Mouse (Mus musculus): Measurements from ENCODE around the gene Tln2. TPM values are rescaled to one million over a fixed set of nuclear protein-coding genes. Genes with fewer than 3 reads are reported as not detected.

Tln2 gene
- polyA plus RNA-seq, 1 experiment: 0.01 TPM

DNA sequence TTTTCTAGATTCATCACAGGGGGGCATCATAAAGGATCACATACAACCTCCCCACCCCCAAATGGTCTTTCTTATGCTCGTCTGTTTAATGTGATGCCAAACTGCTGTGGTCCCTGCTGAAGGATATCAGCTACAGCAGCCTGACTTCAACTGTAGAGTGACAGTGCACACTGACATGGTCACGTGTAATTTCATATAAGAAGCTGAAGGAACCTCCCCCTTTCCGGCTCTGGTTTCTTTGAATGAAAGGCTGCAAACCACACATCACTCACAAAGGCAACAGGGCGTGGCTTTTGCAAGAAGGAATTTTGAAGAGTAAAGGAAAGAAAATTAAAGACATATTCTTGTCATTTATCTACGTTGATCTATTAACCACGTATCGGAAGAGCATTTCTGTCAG, 154.8 kb downstream of the Tln2 start:
- H3K9me3 ChIP-seq (ENCODE audit: control insufficient read depth, low read length): no peaks in the 10 kb centered on the region
- no peaks in the 10 kb centered on the region for H3K36me3 ChIP-seq (ENCODE audit: control insufficient read depth)
- H3K27me3 ChIP-seq (ENCODE audit: control insufficient read depth): no peaks in the 10 kb centered on the region
- no peak overlapping the region for H3K4me3 ChIP-seq (replicated peaks)
- TF ChIP-seq GATA1 (IDR thresholded peaks at IDR 0.05; ENCODE audit: low read length): no peak
- no peak for TF ChIP-seq TAL1 (IDR thresholded peaks at IDR 0.05; ENCODE audit: low read length)
- no peaks in the 10 kb centered on the region for H3K4me1 ChIP-seq (ENCODE audit: control insufficient read depth)

DNA sequence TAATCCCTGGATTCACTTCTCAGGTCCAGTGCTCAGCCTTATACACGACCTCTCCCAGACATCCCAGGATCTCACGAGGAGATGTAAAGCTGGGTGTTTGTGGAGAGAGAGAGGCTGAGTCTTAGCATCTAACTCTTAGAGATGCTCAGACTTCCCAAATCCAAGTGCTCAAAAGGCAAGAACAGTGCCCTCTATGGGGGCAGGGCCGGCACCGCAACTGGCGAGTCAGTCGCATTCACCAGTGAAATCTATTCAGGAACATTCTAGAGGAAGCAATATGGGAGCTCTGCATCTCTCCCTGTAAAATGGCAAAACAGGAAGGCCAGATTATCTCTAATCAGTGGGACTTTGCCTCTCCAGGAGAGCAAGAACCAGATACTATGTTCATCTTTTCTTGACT, 159.9 kb downstream of the Tln2 start:
- no peaks in the 10 kb centered on the region for H3K4me1 ChIP-seq (ENCODE audit: control insufficient read depth)
- no peaks in the 10 kb centered on the region for H3K9me3 ChIP-seq (ENCODE audit: control insufficient read depth, low read length)
- no peaks in the 10 kb centered on the region for H3K27me3 ChIP-seq (ENCODE audit: control insufficient read depth)
- H3K4me3 ChIP-seq (replicated peaks): no peak overlapping the region
- no peaks in the 10 kb centered on the region for H3K36me3 ChIP-seq (ENCODE audit: control insufficient read depth)
- TF ChIP-seq TAL1 (IDR thresholded peaks at IDR 0.05; ENCODE audit: low read length) (no peak), GATA1 (IDR thresholded peaks at IDR 0.05; ENCODE audit: low read length) (no peak)

GRCm38 (mm10) chr9:67397756-67398155, 161.7 kb downstream of the Tln2 start:
- Histone ChIP-seq H3K9me3 (ENCODE audit: control insufficient read depth, low read length) (no peaks in the 10 kb centered on the region), H3K4me3 (replicated peaks) (no peak overlapping the region), H3K4me1 (ENCODE audit: control insufficient read depth) (no peaks in the 10 kb centered on the region), H3K27me3 (ENCODE audit: control insufficient read depth) (no peaks in the 10 kb centered on the region), H3K36me3 (ENCODE audit: control insufficient read depth) (no peaks in the 10 kb centered on the region)
- TF ChIP-seq TAL1 (IDR thresholded peaks at IDR 0.05; ENCODE audit: low read length): no peak
- no peak for TF ChIP-seq GATA1 (IDR thresholded peaks at IDR 0.05; ENCODE audit: low read length)

- Histone ChIP-seq H3K9me3 (ENCODE audit: control insufficient read depth, low read length) (no peaks in the 10 kb centered on the region), H3K4me1 (ENCODE audit: control insufficient read depth) (no peaks in the 10 kb centered on the region), H3K4me3 (replicated peaks) (no peak overlapping the region), H3K36me3 (ENCODE audit: control insufficient read depth) (no peaks in the 10 kb centered on the region), H3K27me3 (ENCODE audit: control insufficient read depth) (no peaks in the 10 kb centered on the region)
- TF ChIP-seq GATA1 (IDR thresholded peaks at IDR 0.05; ENCODE audit: low read length) (no peak), TAL1 (IDR thresholded peaks at IDR 0.05; ENCODE audit: low read length) (no peak)
Observed at GRCm38 (mm10) chr9:67396446-67396845, 163.1 kb downstream of the Tln2 start.

DNA sequence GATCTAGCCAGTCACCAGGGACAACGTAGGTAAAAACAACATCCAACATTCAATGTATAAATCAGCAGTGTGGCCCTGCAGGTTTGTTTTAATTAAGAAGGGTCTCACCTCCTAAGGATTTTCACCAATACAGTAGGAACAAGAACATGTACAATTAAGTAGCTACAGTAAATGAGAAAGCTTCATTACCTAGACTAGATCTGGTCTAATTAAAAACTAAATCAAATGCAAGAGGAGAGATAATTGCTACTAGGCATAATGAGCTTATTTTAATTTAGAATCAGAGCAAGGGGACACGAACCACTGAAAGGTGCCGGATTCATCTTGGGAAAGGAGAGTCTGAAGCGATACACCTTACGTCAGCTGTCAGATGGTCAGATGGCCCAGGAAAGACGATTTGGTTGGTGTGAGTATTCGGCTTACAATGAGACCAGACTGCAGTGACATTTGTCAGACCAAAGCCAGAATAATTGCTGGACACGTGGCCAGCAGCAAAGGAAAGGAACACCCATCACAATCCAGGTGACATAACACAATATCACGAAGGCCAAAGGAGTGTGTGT, 175.4 kb downstream of the Tln2 start:
- Histone ChIP-seq H3K4me1 (ENCODE audit: control insufficient read depth) (no peaks in the 10 kb centered on the region), H3K36me3 (ENCODE audit: control insufficient read depth) (no peaks in the 10 kb centered on the region), H3K4me3 (replicated peaks) (no peak overlapping the region), H3K27me3 (ENCODE audit: control insufficient read depth) (no peaks in the 10 kb centered on the region), H3K9me3 (ENCODE audit: control insufficient read depth, low read length) (no peaks in the 10 kb centered on the region)
- TF ChIP-seq TAL1 (IDR thresholded peaks at IDR 0.05; ENCODE audit: low read length): no peak
- TF ChIP-seq GATA1 (IDR thresholded peaks at IDR 0.05; ENCODE audit: low read length): no peak

DNA sequence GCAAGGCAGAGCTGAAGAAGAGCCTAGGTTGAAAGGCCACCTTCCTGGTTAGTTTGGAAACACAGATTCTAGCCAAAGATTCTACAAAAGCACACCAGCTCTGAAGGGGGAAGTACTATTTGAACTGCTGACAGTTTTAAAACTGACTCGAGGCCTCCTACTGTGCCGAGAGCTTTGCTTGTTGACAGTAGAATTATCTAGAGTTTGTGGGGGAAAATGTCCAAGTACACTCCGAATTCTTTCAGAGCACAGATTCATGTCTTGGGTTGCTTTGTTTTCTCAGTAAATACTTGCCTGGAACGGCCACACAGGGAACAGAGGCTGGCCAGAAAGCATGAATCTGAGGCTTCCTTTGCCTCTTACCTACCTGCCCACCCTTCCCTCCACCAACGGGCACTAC, 179.4 kb downstream of the Tln2 start:
- no peaks in the 10 kb centered on the region for H3K9me3 ChIP-seq (ENCODE audit: control insufficient read depth, low read length)
- H3K36me3 ChIP-seq (ENCODE audit: control insufficient read depth): no peaks in the 10 kb centered on the region
- no peaks in the 10 kb centered on the region for H3K27me3 ChIP-seq (ENCODE audit: control insufficient read depth)
- TF ChIP-seq TAL1 (IDR thresholded peaks at IDR 0.05; ENCODE audit: low read length): no peak
- TF ChIP-seq GATA1 (IDR thresholded peaks at IDR 0.05; ENCODE audit: low read length): no peak
- no peaks in the 10 kb centered on the region for H3K4me1 ChIP-seq (ENCODE audit: control insufficient read depth)
- H3K4me3 ChIP-seq (replicated peaks): no peak overlapping the region

- TF ChIP-seq TAL1 (IDR thresholded peaks at IDR 0.05; ENCODE audit: low read length): no peak
- TF ChIP-seq GATA1 (IDR thresholded peaks at IDR 0.05; ENCODE audit: low read length): no peak
- Histone ChIP-seq H3K36me3 (ENCODE audit: control insufficient read depth) (no peaks in the 10 kb centered on the region), H3K27me3 (ENCODE audit: control insufficient read depth) (no peaks in the 10 kb centered on the region), H3K9me3 (ENCODE audit: control insufficient read depth, low read length) (no peaks in the 10 kb centered on the region), H3K4me1 (ENCODE audit: control insufficient read depth) (no peaks in the 10 kb centered on the region), H3K4me3 (replicated peaks) (no peak overlapping the region)
Observed at GRCm38 (mm10) chr9:67378772-67379171, 180.7 kb downstream of the Tln2 start.

- no peaks in the 10 kb centered on the region; the same call in 1 of the 2 replicates for H3K36me3 ChIP-seq (ENCODE audit: control insufficient read depth)
- H3K4me1 ChIP-seq (ENCODE audit: control insufficient read depth): no peaks in the 10 kb centered on the region
- peaks cover 4% of the 10 kb centered on the region; the same call in 1 of the 2 replicates for H3K9me3 ChIP-seq (ENCODE audit: control insufficient read depth, low read length)
- no peaks in the 10 kb centered on the region for H3K27me3 ChIP-seq (ENCODE audit: control insufficient read depth)
- H3K4me3 ChIP-seq (replicated peaks): no peak overlapping the region
- TF ChIP-seq GATA1 (IDR thresholded peaks at IDR 0.05; ENCODE audit: low read length) (no peak), TAL1 (IDR thresholded peaks at IDR 0.05; ENCODE audit: low read length) (no peak)
Observed at GRCm38 (mm10) chr9:67368078-67368477, 191.4 kb downstream of the Tln2 start.

- no peaks in the 10 kb centered on the region; the same call in 1 of the 2 replicates for H3K36me3 ChIP-seq (ENCODE audit: control insufficient read depth)
- no peaks in the 10 kb centered on the region for H3K4me1 ChIP-seq (ENCODE audit: control insufficient read depth)
- no peak overlapping the region for H3K4me3 ChIP-seq (replicated peaks)
- TF ChIP-seq GATA1 (IDR thresholded peaks at IDR 0.05; ENCODE audit: low read length) (no peak), TAL1 (IDR thresholded peaks at IDR 0.05; ENCODE audit: low read length) (no peak)
- H3K27me3 ChIP-seq (ENCODE audit: control insufficient read depth): no peaks in the 10 kb centered on the region
- no peaks in the 10 kb centered on the region for H3K9me3 ChIP-seq (ENCODE audit: control insufficient read depth, low read length)
Observed at GRCm38 (mm10) chr9:67362511-67362910, 197.0 kb downstream of the Tln2 start.

DNA sequence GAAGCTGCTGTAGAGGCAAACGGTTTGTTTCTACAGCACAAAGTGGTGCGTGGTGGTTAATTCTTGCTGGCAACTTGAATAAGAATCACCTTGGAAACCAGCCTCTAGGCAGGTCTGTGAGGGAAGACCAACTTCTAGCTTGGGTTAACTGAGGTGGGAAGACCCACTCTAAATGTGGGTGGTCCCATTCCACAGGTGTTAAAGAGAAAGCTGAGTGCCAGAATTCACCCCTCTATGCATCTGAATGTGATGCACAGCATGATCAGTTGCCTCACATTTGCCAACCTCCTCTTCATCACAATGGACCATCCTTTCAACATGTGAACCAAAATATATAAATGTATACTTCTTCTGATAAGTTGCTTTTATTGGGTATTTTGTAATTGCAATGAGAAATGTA, 197.4 kb downstream of the Tln2 start:
- H3K4me1 ChIP-seq (ENCODE audit: control insufficient read depth): no peaks in the 10 kb centered on the region
- TF ChIP-seq GATA1 (IDR thresholded peaks at IDR 0.05; ENCODE audit: low read length): no peak
- no peak for TF ChIP-seq TAL1 (IDR thresholded peaks at IDR 0.05; ENCODE audit: low read length)
- no peaks in the 10 kb centered on the region; the same call in 1 of the 2 replicates for H3K36me3 ChIP-seq (ENCODE audit: control insufficient read depth)
- no peak overlapping the region for H3K4me3 ChIP-seq (replicated peaks)
- H3K27me3 ChIP-seq (ENCODE audit: control insufficient read depth): no peaks in the 10 kb centered on the region
- peaks cover 2% of the 10 kb centered on the region; the same call in 1 of the 2 replicates for H3K9me3 ChIP-seq (ENCODE audit: control insufficient read depth, low read length)
